Mouse (Mus musculus) heart, embryonic 16.5 days (tissue): ENCODE results near the gene Dtx1. TPM values are rescaled to one million over a fixed set of nuclear protein-coding genes. Genes with fewer than 3 reads are reported as not detected.

Experiments
- polyA plus RNA-seq: library from polyadenylated mRNA; unstranded; fragments of >200 nt; fragmentation: Nextera tagmentation; extraction: Ambion mirVana; gene quantifications from 2 replicates; pipeline ENCODE4 v1.2.1, GENCODE M21; 2015

The Dtx1 gene
- polyA plus RNA-seq, 1 experiment from 2014 or later, result 11.2 TPM

Other genes starting within 250 kb of the Dtx1 start
- 18.1 TPM in 2 replicates for gene Sdsl, start 239.1 kb downstream of the Dtx1 start, polyA plus RNA-seq
- gene Sds, start 235.4 kb downstream of the Dtx1 start, polyA plus RNA-seq, result 0.56 TPM in 1 of 2 replicates, not detected in the other
- gene Plbd2, start 208.3 kb downstream of the Dtx1 start, polyA plus RNA-seq, result 43.3 and 44.1 TPM in 2 replicates
- 3.5 and 4.3 TPM in 2 replicates for gene Slc8b1, start 200.8 kb downstream of the Dtx1 start, polyA plus RNA-seq
- gene Tpcn1, start 123.3 kb downstream of the Dtx1 start, polyA plus RNA-seq, result 14.5 TPM in 2 replicates
- 0.36 and 0.42 TPM in 2 replicates for gene Iqcd, start 122.9 kb downstream of the Dtx1 start, polyA plus RNA-seq
- gene Rita1, start 99.3 kb downstream of the Dtx1 start, polyA plus RNA-seq, result 13.2 and 14.0 TPM in 2 replicates
- gene Ddx54, start 99.2 kb downstream of the Dtx1 start, polyA plus RNA-seq, result 30.2 and 35.0 TPM in 2 replicates
- 0.49 TPM in 1 of 2 replicates, not detected in the other for gene Cfap73, start 77.7 kb downstream of the Dtx1 start, polyA plus RNA-seq
- 0.70 and 0.74 TPM in 2 replicates for gene Rasal1, start 63.1 kb downstream of the Dtx1 start, polyA plus RNA-seq
- gene Oas2, start 37.9 kb upstream of the Dtx1 start, polyA plus RNA-seq, result 0.22 and 0.46 TPM in 2 replicates
- gene Oas3, start 65.7 kb upstream of the Dtx1 start, polyA plus RNA-seq, result 0.59 and 0.80 TPM in 2 replicates
- gene Oas1e, start 83.6 kb upstream of the Dtx1 start, polyA plus RNA-seq, result not detected in 2 replicates
- gene Oas1c, start 100.6 kb upstream of the Dtx1 start, polyA plus RNA-seq, result 0.60 and 0.77 TPM in 2 replicates
- 0.12 TPM in 1 of 2 replicates, not detected in the other for gene Oas1f, start 135.4 kb upstream of the Dtx1 start, polyA plus RNA-seq
- not detected in 2 replicates for gene Oas1h, start 149.5 kb upstream of the Dtx1 start, polyA plus RNA-seq
- 0.67 and 0.85 TPM in 2 replicates for gene Oas1g, start 175.7 kb upstream of the Dtx1 start, polyA plus RNA-seq
- gene Oas1a, start 195.6 kb upstream of the Dtx1 start, polyA plus RNA-seq, result 1.6 and 2.4 TPM in 2 replicates
- 0.09 TPM in 1 of 2 replicates, not detected in the other for gene Oas1d, start 202.6 kb upstream of the Dtx1 start, polyA plus RNA-seq